Mouse (Mus musculus) forebrain, embryonic 16.5 days (tissue): Measurements from ENCODE around the gene Slc25a21. TPM values are rescaled to one million over a fixed set of nuclear protein-coding genes. Genes with fewer than 3 reads are reported as not detected.

ENCODE experiments used
- ATAC-seq: fragments of 200-750 bp; cut with Nextera tagmentation; 2 replicates; pipeline ENCODE4 v1.8.0; 2017; ENCODE audit warnings: mild to moderate bottlenecking, moderate library complexity
- H3K27ac ChIP-seq: fragments of 300-500 bp; sonication (generic); 2 replicates; pipeline ENCODE4 v1.5.1; 2014; ENCODE audit warnings: low read length, control low read depth
- H3K27me3 ChIP-seq: fragments of 300-500 bp; sonication (generic); replicated peaks from 2 replicates; pipeline ENCODE4 v1.6.1; 2014; ENCODE audit warnings: low read length; ENCODE audit not compliant: control insufficient read depth, insufficient read depth
- H3K36me3 ChIP-seq: fragments of 300-500 bp; sonication (generic); 2 replicates; pipeline ENCODE4 v1.6.1; 2014; ENCODE audit not compliant: control insufficient read depth, insufficient read depth
- H3K4me1 ChIP-seq: fragments of 300-500 bp; sonication (generic); replicated peaks from 2 replicates; pipeline ENCODE4 v1.6.1; 2014; ENCODE audit warnings: low read length; ENCODE audit not compliant: control insufficient read depth, insufficient read depth
- H3K4me2 ChIP-seq: fragments of 300-500 bp; sonication (generic); 2 replicates; pipeline ENCODE4 v1.6.1; 2014; ENCODE audit warnings: mild to moderate bottlenecking, low read length, control low read depth
- H3K4me3 ChIP-seq: fragments of 300-500 bp; sonication (generic); replicated peaks from 2 replicates; pipeline ENCODE4 v1.5.1; 2014; ENCODE audit warnings: mild to moderate bottlenecking, low read length, control low read depth
- H3K9ac ChIP-seq: fragments of 300-500 bp; sonication (generic); replicated peaks from 2 replicates; pipeline ENCODE4 v1.6.1; 2014; ENCODE audit warnings: low read depth, low read length, control low read depth
- H3K9me3 ChIP-seq: fragments of 300-500 bp; sonication (generic); 2 replicates; pipeline ENCODE4 v1.6.1; 2016; ENCODE audit warnings: low read length; ENCODE audit not compliant: control insufficient read depth
- WGBS: fragments of 180-500 bp; shearing (Covaris S2); extraction: QIAGEN DNeasy Blood & Tissue Kit; methylation state at CpG from one replicate; pipeline ENCODE4 v1.1.7; 2014; 5-methylcytosine and 5-hydroxymethylcytosine counted together
- polyA plus RNA-seq: library from polyadenylated mRNA; unstranded; fragments of >200 nt; fragmentation: Nextera tagmentation; extraction: Ambion mirVana; gene quantifications from 2 replicates; pipeline ENCODE4 v1.2.1, GENCODE M21; 2015

The Slc25a21 gene
- not detected in 2 replicates for polyA plus RNA-seq

GRCm38 (mm10) chr12:57197363-57198026 lies at the start of gene Slc25a21:
TSS of gene Slc25a21 (minus strand) at chr12:57197472.
- peak within 1 kb of the TSS; percentile 46 for H3K4me3 ChIP-seq
- H3K27me3 ChIP-seq = peaks cover 8% of the 10 kb centered on the region
- peak within 1 kb of the TSS; percentile 66 for H3K4me2 ChIP-seq
- H3K9ac ChIP-seq = peak within 1 kb of the TSS; percentile 54
- whole genome bisulfite sequencing = 56% methylated on average over 10 of the region's 10 CpGs
- H3K9me3 ChIP-seq = no peaks in the 10 kb centered on the region
- no peak for ATAC-seq
- no peaks in the 10 kb centered on the region for H3K36me3 ChIP-seq
- H3K27ac ChIP-seq = no peak within 1 kb of the TSS
- H3K4me1 ChIP-seq = peaks cover 9% of the 10 kb centered on the region

GRCm38 (mm10) chr12:57243671-57244495 lies 46.6 kb upstream of the Slc25a21 start:
- Histone ChIP-seq H3K4me2 (no peak overlapping the region), H3K9ac (no peak overlapping the region), H3K36me3 (peaks cover 11% of the 10 kb centered on the region), H3K9me3 (0 out of 2 replicates have a peak, but pooled peaks cover under 1% of the 10 kb centered on the region), H3K4me3 (no peak overlapping the region), H3K27ac (no peak overlapping the region), H3K4me1 (no peaks in the 10 kb centered on the region), H3K27me3 (no peaks in the 10 kb centered on the region)
- 87% methylated on average over 5 of the region's 5 CpGs for WGBS
- no peak for ATAC-seq

- Histone ChIP-seq H3K4me2 (no peak overlapping the region), H3K9me3 (no peaks in the 10 kb centered on the region), H3K9ac (no peak overlapping the region), H3K4me3 (no peak overlapping the region), H3K4me1 (peaks cover 8% of the 10 kb centered on the region), H3K27me3 (no peaks in the 10 kb centered on the region), H3K36me3 (peaks cover 3% of the 10 kb centered on the region; the same call in 1 of the 2 replicates), H3K27ac (no peak overlapping the region)
- WGBS = 85% methylated on average over 5 of the region's 5 CpGs
- no peak for ATAC-seq
These were observed 36.1 kb upstream of the Slc25a21 start for GRCm38 (mm10) chr12:57233386-57233785.

DNA sequence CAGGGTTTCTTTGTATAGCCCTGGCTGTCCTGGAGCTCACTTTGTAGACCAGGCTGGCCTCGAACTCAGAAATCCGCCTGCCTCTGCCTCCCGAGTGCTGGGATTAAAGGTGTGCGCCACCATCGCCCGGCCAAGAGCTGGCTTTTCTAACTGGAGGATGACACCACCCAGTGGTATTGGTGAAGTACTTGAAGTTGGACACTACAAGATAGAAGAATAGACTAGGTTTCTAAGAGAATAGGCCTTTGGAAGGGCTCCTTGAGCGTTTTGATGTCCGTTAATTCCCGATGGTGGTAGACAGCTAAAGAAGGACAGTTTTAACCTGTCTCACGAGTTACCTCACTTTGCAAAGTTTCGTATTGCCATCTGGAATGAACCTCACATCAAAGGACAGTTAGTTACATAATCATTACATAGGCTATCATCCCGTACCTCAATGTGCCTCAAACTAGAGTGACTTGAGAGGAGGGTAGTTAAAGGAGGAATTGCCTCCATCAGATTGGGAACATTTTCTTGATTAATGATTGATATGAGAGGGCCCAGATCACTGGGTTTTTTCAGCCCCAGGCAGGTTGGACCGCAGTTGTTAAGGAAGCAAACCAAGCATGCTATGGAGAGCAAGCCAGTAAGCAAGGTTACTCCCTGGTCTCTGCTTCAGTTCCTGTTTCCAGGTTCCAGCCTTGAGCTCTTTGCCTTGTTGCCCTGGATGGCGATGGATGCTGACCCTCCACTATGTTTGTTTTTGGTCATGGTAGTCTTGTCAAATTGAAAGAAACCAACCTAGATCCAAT lies 34.0 kb upstream of the Slc25a21 start:
- Histone ChIP-seq H3K4me1 (peaks cover 8% of the 10 kb centered on the region), H3K36me3 (no peaks in the 10 kb centered on the region), H3K27ac (no peak overlapping the region), H3K9me3 (no peaks in the 10 kb centered on the region), H3K27me3 (no peaks in the 10 kb centered on the region), H3K9ac (peak overlapping the region; percentile 87), H3K4me2 (peak overlapping the region; percentile 86), H3K4me3 (peak overlapping the region; percentile 94)
- WGBS = 81% methylated on average over 14 of the region's 14 CpGs
- ATAC-seq = no peak

DNA sequence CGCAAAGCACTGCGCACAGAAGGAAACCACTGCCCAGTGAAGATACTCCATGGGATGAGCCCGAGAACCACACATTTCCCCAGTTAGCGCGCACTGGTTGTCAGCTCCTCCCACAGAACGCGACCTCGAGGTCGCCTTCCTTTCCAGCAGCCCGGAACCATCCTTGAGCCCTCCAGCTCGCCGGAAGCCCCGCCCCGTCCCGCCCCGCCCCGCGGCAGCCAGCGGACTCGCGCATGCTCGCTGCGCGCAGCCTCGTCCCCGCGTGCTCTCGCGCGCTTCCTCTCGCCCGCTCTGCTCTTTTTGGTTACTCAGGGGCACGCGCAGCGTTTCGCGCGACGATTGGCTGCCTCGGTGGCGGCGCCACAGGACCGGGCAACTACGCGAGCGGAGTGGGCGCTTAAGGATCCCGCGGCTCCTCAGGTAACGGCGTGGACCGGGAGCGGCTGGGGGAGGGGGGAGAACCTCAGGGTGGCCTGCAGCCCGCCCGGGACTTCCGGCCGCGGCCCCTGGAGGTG lies 33.0 kb upstream of the Slc25a21 start, which contains the start of the genes Prps1l3 and Mipol1:
TSS of gene Prps1l3 (plus strand) at position 221 of the 515 bp plus-strand sequence.
TSS of gene Mipol1 (plus strand) at position 236 of the 515 bp plus-strand sequence.
- peak within 1 kb of the TSS; percentile 87 for H3K9ac ChIP-seq
- peak within 1 kb of the TSS; percentile 94 for H3K4me3 ChIP-seq
- ATAC-seq = peak; percentile 98
- no peaks in the 10 kb centered on the region for H3K9me3 ChIP-seq
- 1% methylated on average over 56 of the region's 58 CpGs for WGBS
- H3K27ac ChIP-seq = peak within 1 kb of the TSS; percentile 83
- peak within 1 kb of the TSS; percentile 86 for H3K4me2 ChIP-seq
- no peaks in the 10 kb centered on the region for H3K27me3 ChIP-seq
- H3K4me1 ChIP-seq = peaks cover 8% of the 10 kb centered on the region
- no peaks in the 10 kb centered on the region for H3K36me3 ChIP-seq

DNA sequence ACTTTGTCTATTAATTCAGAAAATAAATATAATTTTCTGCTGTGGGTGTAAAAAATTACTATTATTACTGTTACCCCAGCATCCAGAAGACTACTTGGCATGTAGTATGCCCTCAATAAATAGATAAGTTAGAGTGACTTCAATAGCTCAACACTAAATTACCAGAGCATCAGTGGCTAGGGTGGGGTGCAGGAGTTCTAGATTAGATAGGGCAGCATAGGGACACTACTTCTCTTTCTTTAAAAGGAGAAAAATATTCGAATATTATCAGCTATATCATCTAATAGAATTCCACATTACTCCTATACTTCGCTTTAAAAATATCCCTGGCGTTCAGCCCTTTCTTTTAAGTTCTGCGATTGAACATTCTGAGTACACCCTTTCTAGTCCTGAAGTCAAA lies 32.4 kb upstream of the Slc25a21 start:
- peak; percentile 2; the same call in 1 of the 2 replicates for ATAC-seq
- Histone ChIP-seq H3K4me3 (peak overlapping the region; percentile 94), H3K4me1 (peaks cover 8% of the 10 kb centered on the region), H3K27me3 (no peaks in the 10 kb centered on the region), H3K36me3 (no peaks in the 10 kb centered on the region), H3K9ac (peak overlapping the region; percentile 76), H3K9me3 (no peaks in the 10 kb centered on the region), H3K27ac (peak overlapping the region; percentile 72), H3K4me2 (peak overlapping the region; percentile 86)
- 34% methylated on average over 4 of the region's 4 CpGs for WGBS

- Histone ChIP-seq H3K36me3 (no peaks in the 10 kb centered on the region), H3K4me1 (peaks cover 8% of the 10 kb centered on the region), H3K27ac (no peak overlapping the region), H3K9me3 (no peaks in the 10 kb centered on the region), H3K4me2 (no peak overlapping the region), H3K4me3 (no peak overlapping the region), H3K9ac (no peak overlapping the region), H3K27me3 (no peaks in the 10 kb centered on the region)
- 92% methylated on average over 4 of the region's 8 CpGs for WGBS
- no peak for ATAC-seq
These were observed 30.5 kb upstream of the Slc25a21 start for GRCm38 (mm10) chr12:57227776-57228175.

- H3K4me3 ChIP-seq = no peak overlapping the region
- no peak overlapping the region for H3K27ac ChIP-seq
- no peaks in the 10 kb centered on the region for H3K9me3 ChIP-seq
- no peaks in the 10 kb centered on the region for H3K27me3 ChIP-seq
- no peak overlapping the region for H3K4me2 ChIP-seq
- peaks cover 5% of the 10 kb centered on the region for H3K4me1 ChIP-seq
- ATAC-seq = no peak
- WGBS = 90% methylated on average over 9 of the region's 9 CpGs
- H3K9ac ChIP-seq = no peak overlapping the region
- no peaks in the 10 kb centered on the region for H3K36me3 ChIP-seq
These were observed 29.1 kb upstream of the Slc25a21 start for GRCm38 (mm10) chr12:57226411-57226810.
